Mouse (Mus musculus) embryonic fibroblast, embryonic 13.5 days (primary cell): ENCODE measurements around the gene Dtx2. TPM values are rescaled to one million over a fixed set of nuclear protein-coding genes. Genes with fewer than 3 reads are reported as not detected.

Source experiments
- H3K27ac ChIP-seq: 2 replicates; pipeline ENCODE4 v1.5.1; 2012; ENCODE audit warnings: low read length, control low read depth, inconsistent platforms; ENCODE audit not compliant: insufficient read depth
- H3K4me1 ChIP-seq: 2 replicates; pipeline ENCODE4 v1.6.1; 2011; ENCODE audit warnings: low read length; ENCODE audit not compliant: control insufficient read depth, insufficient read depth
- H3K4me3 ChIP-seq: 2 replicates; pipeline ENCODE4 v1.5.1; 2011; ENCODE audit warnings: mild to moderate bottlenecking, control low read depth, low read length; ENCODE audit not compliant: insufficient read depth
- CTCF ChIP-seq: IDR thresholded peaks from 2 replicates; pipeline ENCODE4 v1.5.1; 2011; ENCODE audit warnings: mild to moderate bottlenecking, control low read depth, low read length, moderate library complexity, borderline replicate concordance; ENCODE audit not compliant: insufficient read depth
- POLR2A ChIP-seq: IDR thresholded peaks from 2 replicates; pipeline ENCODE4 v1.6.1; 2011; ENCODE audit warnings: low read depth, mild to moderate bottlenecking, control low read depth, low read length, moderate library complexity
- polyA plus RNA-seq: library from polyadenylated mRNA; stranded (reverse); fragments of >200 nt; gene quantifications from 2 replicates; pipeline ENCODE4 v1.2.4, GENCODE M21; 2011; ENCODE audit warnings: low read depth; ENCODE audit not compliant: missing spikeins, insufficient read length

Dtx2 gene
- polyA plus RNA-seq, 1 experiment, result 8.5 TPM

DNA sequence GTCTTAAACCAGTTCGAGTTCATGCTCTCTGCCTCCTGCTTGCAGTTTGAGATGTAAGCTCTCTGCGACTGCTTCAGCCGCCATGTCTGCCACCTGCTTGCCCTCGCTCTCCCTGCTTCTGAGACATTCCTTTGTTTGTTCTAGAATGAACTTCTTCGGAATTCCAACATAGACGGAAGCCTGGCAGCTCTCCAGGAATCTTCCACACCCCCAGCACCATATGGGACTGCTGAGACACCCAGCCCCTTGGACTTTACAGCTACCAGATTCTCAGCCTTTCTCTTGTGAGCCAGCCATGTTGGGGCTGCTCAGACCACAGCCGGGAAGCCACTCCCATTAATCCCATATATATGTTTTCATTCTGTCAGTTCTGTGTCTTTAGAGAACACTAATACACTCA lies 81.7 kb downstream of the Dtx2 start:
- H3K27ac ChIP-seq, result no peak overlapping the region
- no peak for TF ChIP-seq POLR2A
- TF ChIP-seq CTCF, result no peak

DNA sequence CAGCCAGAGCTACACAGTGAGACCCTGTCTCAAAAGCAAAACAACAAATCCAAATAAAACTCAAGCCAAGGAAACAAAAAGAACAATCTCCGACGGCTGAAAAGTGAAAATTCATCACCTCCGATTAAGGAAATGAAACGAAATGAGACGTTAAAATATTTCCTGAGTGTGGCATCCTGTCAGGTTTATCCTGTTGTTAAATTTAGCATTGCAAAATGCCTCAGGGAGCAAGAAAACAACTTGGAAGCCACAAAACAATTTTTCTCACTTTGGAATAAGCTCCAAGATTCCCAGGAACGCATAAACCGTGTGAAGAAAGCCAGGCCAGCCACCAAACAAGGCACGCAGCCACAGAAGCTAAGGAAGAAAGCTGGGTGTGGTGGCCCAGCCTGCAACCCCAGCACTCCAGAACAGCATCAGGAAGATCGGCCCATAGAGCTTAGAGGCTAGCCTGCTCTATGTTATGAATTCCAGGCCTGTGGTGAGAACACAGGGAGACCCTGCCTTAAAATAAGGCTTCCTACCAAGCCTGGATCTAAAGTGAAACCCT lies 82.5 kb downstream of the Dtx2 start:
- TF ChIP-seq CTCF (no peak), POLR2A (no peak)
- Histone ChIP-seq H3K27ac (no peak overlapping the region), H3K4me1 (no peaks in the 10 kb centered on the region)

More for the DNA sequence above, 81.7 kb downstream of the Dtx2 start:
- Histone ChIP-seq H3K4me1 (no peaks in the 10 kb centered on the region), H3K4me3 (no peak overlapping the region)

DNA sequence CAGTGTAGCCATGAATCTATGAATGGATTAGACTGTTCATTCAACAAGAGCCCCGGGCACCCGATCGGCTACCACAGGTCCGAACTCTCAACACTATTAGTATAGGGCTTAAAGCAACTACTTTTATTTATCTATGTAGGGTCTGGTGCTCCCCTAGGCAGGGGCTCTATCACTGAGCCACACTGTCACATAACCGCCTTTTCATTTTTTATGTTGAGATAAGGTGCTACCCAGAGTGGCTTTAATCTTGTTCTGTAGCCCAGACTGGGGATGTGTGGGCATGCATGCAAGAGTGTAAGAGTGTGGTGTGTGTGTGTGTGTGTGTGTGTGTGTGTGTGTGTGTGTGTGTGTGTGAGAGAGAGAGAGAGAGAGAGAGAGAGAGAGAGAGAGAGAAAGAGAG lies 83.5 kb downstream of the Dtx2 start:
- no peak overlapping the region for H3K27ac ChIP-seq
- no peaks in the 10 kb centered on the region for H3K4me1 ChIP-seq
- TF ChIP-seq POLR2A (no peak), CTCF (no peak)
- H3K4me3 ChIP-seq, result no peak overlapping the region

More for the DNA sequence above, 82.5 kb downstream of the Dtx2 start:
- H3K4me3 ChIP-seq, result no peak overlapping the region

DNA sequence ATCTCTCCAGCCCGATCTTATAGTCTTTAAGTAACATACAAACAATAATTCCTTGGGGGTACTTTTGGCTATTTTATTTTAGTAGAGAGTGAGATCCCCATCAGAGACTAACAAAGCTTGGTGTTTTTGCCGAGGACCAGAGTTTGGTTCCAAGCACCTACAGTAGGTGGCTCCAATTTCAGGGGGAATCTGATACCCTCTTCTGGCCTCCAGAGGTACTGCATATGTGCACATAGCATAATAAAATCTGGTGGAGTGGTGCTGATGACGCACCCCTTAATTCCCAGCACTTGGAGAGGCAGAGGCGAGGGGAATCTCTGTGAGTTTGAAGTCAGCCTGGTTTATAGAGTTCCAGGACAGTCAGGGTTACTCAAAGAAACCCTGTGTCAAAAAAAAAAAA lies 87.7 kb downstream of the Dtx2 start:
- no peak for TF ChIP-seq POLR2A
- no peak for TF ChIP-seq CTCF

More for the DNA sequence above, 87.7 kb downstream of the Dtx2 start:
- no peak overlapping the region for H3K27ac ChIP-seq
- H3K4me1 ChIP-seq, result 0 out of 2 replicates have a peak, but pooled peaks cover 6% of the 10 kb centered on the region
- H3K4me3 ChIP-seq, result no peak overlapping the region

Other genes with a start within 250 kb of the Dtx2 start
- gene Styxl1, start 216.4 kb upstream of the Dtx2 start, polyA plus RNA-seq, result 0.50 TPM in 1 of 2 replicates, not detected in the other
- 495 and 573 TPM in 2 replicates for gene Mdh2, start 216.3 kb upstream of the Dtx2 start, polyA plus RNA-seq
- not detected in 2 replicates for gene Srrm3, start 187.9 kb upstream of the Dtx2 start, polyA plus RNA-seq
- gene Hspb1, start 106.9 kb upstream of the Dtx2 start, polyA plus RNA-seq, result 124 and 337 TPM in 2 replicates
- 255 and 333 TPM in 2 replicates for gene Ywhag, start 60.2 kb upstream of the Dtx2 start, polyA plus RNA-seq
- 3.2 and 3.3 TPM in 2 replicates for gene Ssc4d, start 20.3 kb upstream of the Dtx2 start, polyA plus RNA-seq
- not detected in 2 replicates for gene Zp3, start 14.7 kb upstream of the Dtx2 start, polyA plus RNA-seq
- gene Upk3b, start 43.7 kb downstream of the Dtx2 start, polyA plus RNA-seq, result 0.23 and 1.0 TPM in 2 replicates
- not detected in 2 replicates for gene Upk3bl, start 59.7 kb downstream of the Dtx2 start, polyA plus RNA-seq
- 20.6 and 39.8 TPM in 2 replicates for gene Rasa4, start 89.1 kb downstream of the Dtx2 start, polyA plus RNA-seq
- gene Polr2j, start 121.8 kb downstream of the Dtx2 start, polyA plus RNA-seq, result 67.7 TPM in 2 replicates
- gene Lrwd1, start 141.3 kb downstream of the Dtx2 start, polyA plus RNA-seq, result 22.5 and 24.1 TPM in 2 replicates
- 8.1 and 8.8 TPM in 2 replicates for gene Alkbh4, start 141.3 kb downstream of the Dtx2 start, polyA plus RNA-seq
- gene Orai2, start 175.9 kb downstream of the Dtx2 start, polyA plus RNA-seq, result 11.3 and 14.6 TPM in 2 replicates
- 39.4 TPM in 2 replicates for gene Prkrip1, start 204.2 kb downstream of the Dtx2 start, polyA plus RNA-seq